Mouse (Mus musculus) kidney, adult 2 months (tissue): ENCODE results near the gene Krtap10-4.

Experiments used
- CTCF ChIP-seq: fragments of 200-500 bp; conservative IDR thresholded peaks from 2 replicates; pipeline ENCODE4 v1.5.1; 2011; ENCODE audit warnings: low read depth, mild to moderate bottlenecking, control low read depth, low read length, moderate library complexity, mixed read lengths; ENCODE audit not compliant: insufficient read depth, insufficient read length
- POLR2A ChIP-seq: fragments of 200-500 bp; IDR thresholded peaks from one replicate; pipeline ENCODE4 v1.6.1; 2011; ENCODE audit warnings: low read depth, low read length, control low read depth

GRCm38 (mm10) chr10:77864762-77865143 is 37.9 kb upstream of the Krtap10-4 start:
- TF ChIP-seq CTCF = no peak
- TF ChIP-seq POLR2A = no peak
